Comparison of ENCODE assay signal across 17 mouse cellular contexts in the genomic region with DNA sequence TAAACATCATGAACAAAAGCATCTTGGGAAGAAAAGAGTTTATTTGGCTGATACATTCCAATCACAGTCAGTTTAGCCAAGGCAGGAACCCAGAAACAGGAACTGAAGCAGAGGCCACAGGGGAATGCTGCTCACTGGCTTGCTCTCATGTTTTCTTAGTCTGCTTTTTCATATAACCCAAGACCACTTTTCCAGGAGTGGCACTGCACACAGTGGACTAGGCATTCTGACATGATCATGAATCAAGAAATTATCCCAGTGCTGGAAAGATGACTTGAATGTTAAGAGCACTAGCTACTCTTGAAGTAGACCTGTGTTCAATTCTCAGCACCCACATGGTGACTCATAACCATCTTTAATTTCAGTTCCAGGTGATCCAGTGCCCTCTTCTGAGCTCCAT. TPM values are rescaled to one million over a fixed set of nuclear protein-coding genes. Genes with fewer than 3 reads are reported as not detected.
DNase-seq lines count a peak whose midpoint lies in the region; ATAC-seq and TF ChIP-seq lines count a peak whose summit lies in the region.
"Had no signal": no experiment of that assay in that cellular context is flagged by ENCODE, and none has a peak within 500 bp of the region (broad histone marks: within the 10 kb centered on the region; RNA-seq: fewer than 3 reads in every experiment).

No protein-coding gene starts in this region.

- H3K36me3 ChIP-seq in limb, embryonic 11.5 days (ENCODE audit: control insufficient read depth, insufficient read depth, low read length): no peaks in the 10 kb centered on the region
- H3K36me3 ChIP-seq: hindbrain, embryonic 10.5 days; liver, embryonic 13.5 days had no signal

- no peak overlapping the region for H3K27ac ChIP-seq in gastrocnemius, adult 2 months
- no peak overlapping the region for H3K27ac ChIP-seq in limb, embryonic 11.5 days (replicated peaks; ENCODE audit: low read depth, low read length)
- H3K27ac ChIP-seq: hindbrain, embryonic 10.5 days; liver, embryonic 13.5 days had no signal

- no peak overlapping the region for H3K4me3 ChIP-seq in gastrocnemius, adult 2 months
- no peak overlapping the region for H3K4me3 ChIP-seq in limb, embryonic 11.5 days (ENCODE audit: low read depth, low read length)
- H3K4me3 ChIP-seq: hindbrain, embryonic 10.5 days; liver, embryonic 13.5 days had no signal

- H3K9me3 ChIP-seq in limb, embryonic 11.5 days (ENCODE audit: control insufficient read depth, low read length): peaks cover 53% of the 10 kb centered on the region

- H3K9ac ChIP-seq in limb, embryonic 11.5 days (ENCODE audit: low read length): no peak overlapping the region
- H3K9ac ChIP-seq: liver, embryonic 13.5 days had no signal

- H3K27me3 ChIP-seq in limb, embryonic 11.5 days (ENCODE audit: control insufficient read depth, insufficient read depth, low read length): no peaks in the 10 kb centered on the region
- H3K27me3 ChIP-seq: liver, embryonic 13.5 days had no signal

- TF ChIP-seq CTCF in gastrocnemius, adult 2 months (IDR thresholded peaks at IDR 0.05): no peak

- intact Hi-C loops in gastrocnemius, adult 2 months (cut with DNase I): loop anchor here (5.0 kb wide), 1 partner anchor 72 kb away; no protein-coding TSS in a partner anchor
- intact Hi-C loops in gastrocnemius, postnatal 36 days (cut with DNase I): no loop called here

- peak; percentile 14 for DNase-seq in gastrocnemius, adult 2 months
- no peak for DNase-seq in gastrocnemius, postnatal 36 days
- peak; percentile 10 to 28 for DNase-seq in kidney, postnatal 25 days
- DNase-seq in kidney, postnatal 36 days: no peak
- peak; percentile 1 for DNase-seq in spleen, postnatal 36 days (ENCODE audit: low spot score in 2 of 2)
- DNase-seq in spleen, adult 12 weeks (ENCODE audit: low spot score): no peak
- peak; percentile 26 for DNase-seq in limb, embryonic 11.5 days (ENCODE audit: low spot score)
- DNase-seq: liver, embryonic 13.5 days; thymus, adult 18-20 months had no signal

- no peaks in the 10 kb centered on the region for H3K4me1 ChIP-seq in limb, embryonic 11.5 days (ENCODE audit: control insufficient read depth, insufficient read depth, low read length)
- H3K4me1 ChIP-seq: hindbrain, embryonic 10.5 days; liver, embryonic 13.5 days had no signal

- H3K4me2 ChIP-seq in limb, embryonic 11.5 days (ENCODE audit: low read depth, severe bottlenecking): no peak overlapping the region
- H3K4me2 ChIP-seq: liver, embryonic 13.5 days had no signal

- no peak for ATAC-seq in limb, embryonic 11.5 days (ENCODE audit: insufficient number of reproducible peaks, low FRiP score, low TSS enrichment, low read depth)
- ATAC-seq: inflammation-experienced regulatory T-cells, adult 6 months had no signal

RNA-seq across cellular contexts. Expression of a gene that starts 1.0 kb away (rescaled TPM):
- total RNA-seq in gastrocnemius, adult 2 months (2021): not detected
- total RNA-seq in gastrocnemius, postnatal 36 days (2021): not detected
- 1.6 and 1.9 TPM in 2 replicates for polyA plus RNA-seq in limb, embryonic 11.5 days (2014; fragmentation: Nextera tagmentation; extraction: Ambion mirVana)

RNA-seq across cellular contexts. Expression of a gene that starts 14.0 kb away (rescaled TPM):
- total RNA-seq in gastrocnemius, adult 2 months (2021): not detected
- total RNA-seq in gastrocnemius, postnatal 36 days (2021): not detected
- not detected in 2 replicates for polyA plus RNA-seq in limb, embryonic 11.5 days (2014; fragmentation: Nextera tagmentation; extraction: Ambion mirVana)
- total RNA-seq: ES-E14; layer of hippocampus, postnatal 10 days; left cerebral cortex, postnatal 25 days had no signal
- polyA plus RNA-seq: embryonic facial prominence, embryonic 11.5 days; hindbrain, embryonic 10.5 days; inflammation-experienced regulatory T-cells, adult 6 months; liver, embryonic 13.5 days; lung, embryonic 16.5 days had no signal

RNA-seq across cellular contexts. Expression of a gene that starts 20.2 kb away (rescaled TPM):
- total RNA-seq in gastrocnemius, adult 2 months (2021): not detected
- not detected for total RNA-seq in gastrocnemius, postnatal 36 days (2021)
- polyA plus RNA-seq in limb, embryonic 11.5 days (2014; fragmentation: Nextera tagmentation; extraction: Ambion mirVana): 10.7 and 12.8 TPM in 2 replicates
- total RNA-seq: granulocyte monocyte progenitor cell, adult 5-6 weeks had no signal

RNA-seq across cellular contexts. Expression of a gene that starts 25.3 kb away (rescaled TPM):
- total RNA-seq in gastrocnemius, adult 2 months (2021): not detected
- total RNA-seq in gastrocnemius, postnatal 36 days (2021): not detected
- polyA plus RNA-seq in limb, embryonic 11.5 days (2014; fragmentation: Nextera tagmentation; extraction: Ambion mirVana): not detected in 2 replicates
- total RNA-seq: ES-E14; layer of hippocampus, postnatal 10 days; left cerebral cortex, postnatal 25 days had no signal
- polyA plus RNA-seq: embryonic facial prominence, embryonic 11.5 days; hindbrain, embryonic 10.5 days; inflammation-experienced regulatory T-cells, adult 6 months; liver, embryonic 13.5 days; lung, embryonic 16.5 days had no signal

RNA-seq across cellular contexts. Expression of a gene that starts 51.7 kb away (rescaled TPM):
- total RNA-seq in gastrocnemius, adult 2 months (2021): 1 to 10 TPM; 6.1 to 6.6 TPM
- 1 to 10 TPM; 7.3 to 8.1 TPM for total RNA-seq in gastrocnemius, postnatal 36 days (2021)
- 174 and 204 TPM in 2 replicates for polyA plus RNA-seq in limb, embryonic 11.5 days (2014; fragmentation: Nextera tagmentation; extraction: Ambion mirVana)

Comparison
In these comparisons a context has a peak if more than half of its experiments do, and no peak if none do; other contexts are left out.
1. DNase-seq: peak in gastrocnemius, adult 2 months (single experiment), kidney, postnatal 25 days (2 of 2), spleen, postnatal 36 days (2 of 2) and limb, embryonic 11.5 days (single experiment); none in gastrocnemius, postnatal 36 days (0 of 2), kidney, postnatal 36 days (0 of 2) and spleen, adult 12 weeks (single experiment).